26 mouse cellular contexts compared by ENCODE assay signal in the genomic region with DNA sequence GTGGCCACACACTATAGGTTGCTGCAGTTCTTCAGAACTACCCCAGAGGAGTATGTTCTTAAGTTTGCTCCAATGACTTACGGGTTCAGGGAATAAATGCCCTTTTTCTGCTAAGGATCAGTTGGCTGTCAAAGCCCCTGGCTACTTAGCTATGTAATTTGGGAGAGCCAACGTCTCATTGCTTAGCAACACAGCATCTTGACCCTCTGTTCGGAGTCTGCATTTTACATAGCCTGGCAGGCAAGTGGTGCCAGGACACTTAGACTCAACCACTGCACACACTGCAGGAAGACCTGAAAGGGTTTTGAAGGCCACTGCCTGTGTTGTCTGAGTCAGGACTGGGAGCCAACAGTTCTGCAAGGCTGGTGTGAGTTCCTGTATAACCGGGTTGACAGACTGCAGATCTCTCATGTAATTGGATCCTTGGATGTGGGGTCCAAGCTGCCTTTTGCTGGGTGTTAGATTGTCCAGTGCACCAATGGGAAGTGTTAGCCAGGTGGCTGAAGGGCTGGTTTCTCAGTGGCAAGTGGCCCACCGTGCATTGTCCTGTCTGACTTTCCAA. TPM values are rescaled to one million over a fixed set of nuclear protein-coding genes. Genes with fewer than 3 reads are reported as not detected.
DNase-seq lines count a peak whose midpoint lies in the region; ATAC-seq and TF ChIP-seq lines count a peak whose summit lies in the region.
"Had no signal": no experiment of that assay in that cellular context is flagged by ENCODE, and none has a peak within 500 bp of the region (broad histone marks: within the 10 kb centered on the region; RNA-seq: fewer than 3 reads in every experiment).

No protein-coding gene starts in this region.

- no peaks in the 10 kb centered on the region for H3K36me3 ChIP-seq in hindbrain, embryonic 14.5 days (replicated peaks; ENCODE audit: control insufficient read depth, insufficient read depth)
- H3K36me3 ChIP-seq in hindbrain, embryonic 12.5 days, result no peaks in the 10 kb centered on the region
- H3K36me3 ChIP-seq: embryonic facial prominence, embryonic 12.5 days; forebrain, embryonic 12.5 days; heart, embryonic 10.5 days; intestine, embryonic 15.5 days; limb, embryonic 12.5 days; midbrain, embryonic 12.5 days had no signal

- H3K27me3 ChIP-seq in hindbrain, embryonic 14.5 days (ENCODE audit: control insufficient read depth, insufficient read depth, low read length), result no peaks in the 10 kb centered on the region
- no peaks in the 10 kb centered on the region for H3K27me3 ChIP-seq in hindbrain, embryonic 12.5 days
- H3K27me3 ChIP-seq in cerebellum, adult 2 months (ENCODE audit: control insufficient read depth, insufficient read depth, low read length), result no peaks in the 10 kb centered on the region
- H3K27me3 ChIP-seq: embryonic facial prominence, embryonic 12.5 days; forebrain, embryonic 12.5 days; intestine, embryonic 15.5 days; limb, embryonic 12.5 days; midbrain, embryonic 12.5 days; Patski had no signal

- peaks cover 48% of the 10 kb centered on the region for H3K4me1 ChIP-seq in hindbrain, embryonic 14.5 days (replicated peaks; ENCODE audit: control insufficient read depth, insufficient read depth, low read length)
- H3K4me1 ChIP-seq in hindbrain, embryonic 12.5 days, result peaks cover 24% of the 10 kb centered on the region
- no peaks in the 10 kb centered on the region for H3K4me1 ChIP-seq in cerebellum, adult 2 months (ENCODE audit: control insufficient read depth, insufficient read depth, low read length)

- H3K27ac ChIP-seq in hindbrain, embryonic 14.5 days, result no peak overlapping the region
- H3K27ac ChIP-seq in hindbrain, embryonic 12.5 days, result no peak overlapping the region
- no peak overlapping the region for H3K27ac ChIP-seq in cerebellum, adult 2 months (ENCODE audit: insufficient read depth, low read length)
- H3K27ac ChIP-seq: embryonic facial prominence, embryonic 12.5 days; heart, embryonic 10.5 days; intestine, embryonic 15.5 days; limb, embryonic 12.5 days; midbrain, embryonic 12.5 days had no signal

- no peak overlapping the region for H3K9ac ChIP-seq in hindbrain, embryonic 14.5 days
- H3K9ac ChIP-seq in hindbrain, embryonic 12.5 days, result no peak overlapping the region
- H3K9ac ChIP-seq: embryonic facial prominence, embryonic 12.5 days; forebrain, embryonic 12.5 days; intestine, embryonic 15.5 days; limb, embryonic 12.5 days; liver, postnatal 0 days; midbrain, embryonic 12.5 days had no signal

- TF ChIP-seq POLR2A in cerebellum, adult 2 months (IDR thresholded peaks at IDR 0.05; ENCODE audit: borderline replicate concordance, insufficient read depth, low read length), result no peak

- DNase-seq in adrenal gland, postnatal 14 days, result peak; percentile 41
- DNase-seq in adrenal gland, adult 8-10 months, result no peak
- DNase-seq in hindbrain, embryonic 14.5 days (ENCODE audit: low spot score), result peak; percentile 23
- DNase-seq in urinary bladder, postnatal 14 days (ENCODE audit: low spot score), result peak; percentile 29
- DNase-seq in urinary bladder, adult 2 months (ENCODE audit: low spot score), result no peak
- DNase-seq in cerebellum, adult 2 months, result no peak
- no peak for DNase-seq in thymus, postnatal 4 days
- DNase-seq: cerebellum, adult 9-10 months; gastrocnemius, postnatal 10 days; kidney, adult 8-10 months; kidney, postnatal 36 days; layer of hippocampus, postnatal 36 days; liver, postnatal 0 days; lung, postnatal 14 days had no signal

- no peak for TF ChIP-seq CTCF in cerebellum, adult 2 months (IDR thresholded peaks at IDR 0.05; ENCODE audit: borderline replicate concordance, insufficient read depth, low read depth, low read length)

- no peak overlapping the region for H3K4me2 ChIP-seq in hindbrain, embryonic 14.5 days (replicated peaks)
- H3K4me2 ChIP-seq in hindbrain, embryonic 12.5 days (replicated peaks), result no peak overlapping the region
- H3K4me2 ChIP-seq: embryonic facial prominence, embryonic 12.5 days; forebrain, embryonic 12.5 days; intestine, embryonic 15.5 days; limb, embryonic 12.5 days; liver, embryonic 11.5 days; midbrain, embryonic 12.5 days had no signal

- no peak for ATAC-seq in hindbrain, embryonic 14.5 days (ENCODE audit: low FRiP score)
- ATAC-seq in hindbrain, embryonic 12.5 days (ENCODE audit: low FRiP score), result no peak
- ATAC-seq: intestine, embryonic 15.5 days; liver, postnatal 0 days; Patski had no signal

- H3K4me3 ChIP-seq in hindbrain, embryonic 14.5 days (replicated peaks; ENCODE audit: low read length), result no peak overlapping the region
- no peak overlapping the region for H3K4me3 ChIP-seq in hindbrain, embryonic 12.5 days
- no peak overlapping the region for H3K4me3 ChIP-seq in cerebellum, adult 2 months (replicated peaks; ENCODE audit: insufficient read depth, low read depth, low read length)
- H3K4me3 ChIP-seq: embryonic facial prominence, embryonic 12.5 days; forebrain, embryonic 12.5 days; heart, embryonic 10.5 days; intestine, embryonic 15.5 days; limb, embryonic 12.5 days; midbrain, embryonic 12.5 days had no signal

- 57% methylated on average over 5 of the region's 5 CpGs for WGBS in hindbrain, embryonic 14.5 days
- WGBS in hindbrain, embryonic 12.5 days, result 63% methylated on average over 5 of the region's 5 CpGs
- WGBS in cerebellum, adult 2 months, result 66% methylated on average over 5 of the region's 5 CpGs

- no peaks in the 10 kb centered on the region for H3K9me3 ChIP-seq in hindbrain, embryonic 14.5 days (ENCODE audit: control insufficient read depth, low read length)
- H3K9me3 ChIP-seq in hindbrain, embryonic 12.5 days (replicated peaks), result no peaks in the 10 kb centered on the region
- H3K9me3 ChIP-seq: embryonic facial prominence, embryonic 12.5 days; forebrain, embryonic 12.5 days; heart, embryonic 10.5 days; intestine, embryonic 15.5 days; limb, embryonic 12.5 days; midbrain, embryonic 12.5 days had no signal

RNA-seq across cellular contexts. Expression of a gene that starts 15.6 kb away (rescaled TPM):
- total RNA-seq in adrenal gland, postnatal 14 days (2021), result 37.8 and 40.2 TPM in 2 replicates
- 10 to 100 TPM; 43.6 to 52.4 (median 45.8) TPM for total RNA-seq in adrenal gland, adult 8-10 months (2022)
- 23.5 and 25.5 TPM in 2 replicates for polyA plus RNA-seq in hindbrain, embryonic 14.5 days (2014; fragmentation: Nextera tagmentation; extraction: Ambion mirVana)
- polyA plus RNA-seq in hindbrain, embryonic 12.5 days (2016; fragmentation: Nextera tagmentation; extraction: Ambion mirVana), result 38.3 and 43.1 TPM in 2 replicates
- polyA plus RNA-seq in urinary bladder, adult 2 months (2012; rRNA removed), result 32.0 and 37.9 TPM in 2 replicates
- 13.2 and 13.5 TPM in 2 replicates for polyA plus RNA-seq in cerebellum, adult 2 months (2012; rRNA removed)
- total RNA-seq: granulocyte monocyte progenitor cell, adult 5-6 weeks; megakaryocyte progenitor cell, adult 5-6 weeks; monocyte, adult 5-6 weeks had no signal

Comparison
In these comparisons a context has a peak if more than half of its experiments do, and no peak if none do; other contexts are left out.
1. DNase-seq: peak in adrenal gland, postnatal 14 days (single experiment), hindbrain, embryonic 14.5 days (single experiment) and urinary bladder, postnatal 14 days (single experiment); none in adrenal gland, adult 8-10 months (single experiment), urinary bladder, adult 2 months (single experiment), cerebellum, adult 2 months (0 of 2) and thymus, postnatal 4 days (single experiment).